Mouse (Mus musculus) limb, embryonic 13.5 days (tissue): ENCODE measurements at regions not wholly inside any gene's neighbourhood (a gene's known extent, or its start where the extent isn't known, plus 50 kb on each side); places are given as distances from the start of the nearest gene placed in this dataset.

ENCODE experiments used
- ATAC-seq: fragments of 200-750 bp; cut with Nextera tagmentation; 2 replicates; pipeline ENCODE4 v1.8.0; 2017; ENCODE audit warnings: low read depth, moderate number of reproducible peaks, moderate TSS enrichment; ENCODE audit not compliant: low FRiP score
- H3K27ac ChIP-seq: fragments of 300-500 bp; sonication (generic); 2 replicates; pipeline ENCODE4 v1.5.1; 2015; ENCODE audit warnings: inconsistent platforms, mild to moderate bottlenecking, moderate library complexity
- H3K27me3 ChIP-seq: fragments of 300-500 bp; sonication (generic); 2 replicates; pipeline ENCODE4 v1.6.1; 2015; ENCODE audit warnings: mild to moderate bottlenecking, inconsistent platforms
- H3K36me3 ChIP-seq: fragments of 300-500 bp; sonication (generic); 2 replicates; pipeline ENCODE4 v1.6.1; 2015; ENCODE audit warnings: inconsistent platforms, mild to moderate bottlenecking, moderate library complexity
- H3K4me1 ChIP-seq: fragments of 300-500 bp; sonication (generic); 2 replicates; pipeline ENCODE4 v1.6.1; 2015; ENCODE audit warnings: inconsistent platforms
- H3K4me2 ChIP-seq: fragments of 300-500 bp; sonication (generic); replicated peaks from 2 replicates; pipeline ENCODE4 v1.6.1; 2015; ENCODE audit warnings: inconsistent platforms, mild to moderate bottlenecking, moderate library complexity
- H3K4me3 ChIP-seq: fragments of 300-500 bp; sonication (generic); 2 replicates; pipeline ENCODE4 v1.5.1; 2015; ENCODE audit warnings: moderate library complexity, mild to moderate bottlenecking, inconsistent platforms
- H3K9ac ChIP-seq: fragments of 300-500 bp; sonication (generic); 2 replicates; pipeline ENCODE4 v1.6.1; 2015; ENCODE audit warnings: mild to moderate bottlenecking, inconsistent platforms
- H3K9me3 ChIP-seq: fragments of 300-500 bp; sonication (generic); 2 replicates; pipeline ENCODE4 v1.6.1; 2016; ENCODE audit warnings: inconsistent platforms
- whole genome bisulfite sequencing: fragments of 180-500 bp; shearing (Covaris S2); methylation state at CpG from one replicate; pipeline ENCODE4 v1.1.7; 2015; 5-methylcytosine and 5-hydroxymethylcytosine counted together

DNA sequence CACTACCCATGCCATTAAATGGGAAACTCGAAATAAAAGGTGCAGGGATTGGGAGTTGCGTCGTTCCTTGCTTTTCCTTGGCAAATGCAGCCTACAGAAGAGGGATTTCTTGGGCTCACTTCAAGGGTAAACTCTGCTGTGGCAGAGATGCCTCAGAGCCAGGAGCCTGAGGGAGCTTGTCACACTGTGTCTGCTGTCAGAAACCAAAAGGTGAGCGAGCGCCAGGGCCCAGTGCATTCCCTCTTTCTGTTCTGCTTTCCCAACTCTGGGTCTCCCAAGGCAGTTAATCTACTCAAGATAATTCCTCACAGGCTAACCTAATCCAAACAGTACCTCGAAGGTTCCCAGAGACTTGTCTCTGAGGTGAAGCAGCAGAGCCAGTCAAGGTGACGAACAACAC, 179.5 kb downstream of the Ttc8 start:
- 0 out of 2 replicates have a peak, but pooled peaks cover 4% of the 10 kb centered on the region for H3K4me1 ChIP-seq
- no peak overlapping the region for H3K27ac ChIP-seq
- H3K4me2 ChIP-seq, result no peak overlapping the region
- 65% methylated on average over 7 of the region's 7 CpGs for WGBS
- ATAC-seq, result no peak
- H3K9ac ChIP-seq, result no peak overlapping the region
- H3K4me3 ChIP-seq, result no peak overlapping the region
- 0 out of 2 replicates have a peak, but pooled peaks cover 3% of the 10 kb centered on the region for H3K27me3 ChIP-seq
- no peaks in the 10 kb centered on the region for H3K36me3 ChIP-seq
- no peaks in the 10 kb centered on the region for H3K9me3 ChIP-seq

DNA sequence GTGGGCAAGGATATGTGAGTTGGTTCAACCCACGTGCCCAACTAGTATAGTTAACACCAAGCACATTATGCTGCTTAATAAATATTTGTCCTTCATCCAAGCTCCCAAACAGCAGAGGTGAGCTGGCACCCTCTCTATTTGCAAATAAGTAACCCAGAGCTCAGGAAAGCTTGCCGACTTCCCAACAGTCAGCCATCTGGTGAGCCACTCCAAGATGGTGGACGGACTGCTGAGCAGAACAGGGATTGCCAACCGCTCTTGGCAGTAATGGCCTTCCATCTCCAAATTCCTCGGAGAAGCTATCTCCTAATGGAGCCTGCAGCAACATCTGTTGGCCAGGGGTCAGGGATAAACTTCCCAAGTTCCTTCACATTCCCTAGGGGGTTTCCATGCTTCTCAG, 188.2 kb downstream of the Ttc8 start:
- no peak overlapping the region for H3K27ac ChIP-seq
- WGBS, result 92% methylated on average over 5 of the region's 5 CpGs
- H3K9me3 ChIP-seq, result peaks cover 8% of the 10 kb centered on the region; the same call in 1 of the 2 replicates
- H3K4me2 ChIP-seq, result no peak overlapping the region
- H3K36me3 ChIP-seq, result no peaks in the 10 kb centered on the region
- no peaks in the 10 kb centered on the region for H3K27me3 ChIP-seq
- H3K4me1 ChIP-seq, result no peaks in the 10 kb centered on the region
- no peak overlapping the region for H3K4me3 ChIP-seq
- no peak for ATAC-seq
- no peak overlapping the region for H3K9ac ChIP-seq

DNA sequence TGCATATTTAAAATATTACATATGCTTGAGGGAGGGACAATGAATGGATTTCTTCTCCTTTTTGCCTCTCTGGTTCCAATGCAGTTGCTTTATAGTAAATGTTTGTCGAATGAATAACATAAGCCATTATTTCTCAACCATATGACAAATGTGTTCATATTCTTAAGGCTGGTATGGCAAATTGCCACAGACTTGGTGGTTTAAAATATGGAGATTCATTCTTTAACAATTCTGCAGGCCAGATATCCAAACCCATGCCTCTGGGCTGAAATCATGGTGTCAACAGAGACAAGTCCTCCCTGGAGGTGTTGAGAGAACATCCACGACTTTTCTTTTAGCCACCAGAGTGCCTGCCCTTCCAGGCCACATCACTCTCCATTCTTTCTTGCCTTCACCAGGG, 193.4 kb downstream of the Ttc8 start:
- H3K4me3 ChIP-seq, result no peak overlapping the region
- ATAC-seq, result no peak
- no peaks in the 10 kb centered on the region for H3K27me3 ChIP-seq
- no peak overlapping the region for H3K9ac ChIP-seq
- no peak overlapping the region for H3K4me2 ChIP-seq
- no peaks in the 10 kb centered on the region for H3K36me3 ChIP-seq
- no peak overlapping the region for H3K27ac ChIP-seq
- no peaks in the 10 kb centered on the region for H3K9me3 ChIP-seq
- no peaks in the 10 kb centered on the region for H3K4me1 ChIP-seq
- 80% methylated on average over 2 of the region's 2 CpGs for WGBS

DNA sequence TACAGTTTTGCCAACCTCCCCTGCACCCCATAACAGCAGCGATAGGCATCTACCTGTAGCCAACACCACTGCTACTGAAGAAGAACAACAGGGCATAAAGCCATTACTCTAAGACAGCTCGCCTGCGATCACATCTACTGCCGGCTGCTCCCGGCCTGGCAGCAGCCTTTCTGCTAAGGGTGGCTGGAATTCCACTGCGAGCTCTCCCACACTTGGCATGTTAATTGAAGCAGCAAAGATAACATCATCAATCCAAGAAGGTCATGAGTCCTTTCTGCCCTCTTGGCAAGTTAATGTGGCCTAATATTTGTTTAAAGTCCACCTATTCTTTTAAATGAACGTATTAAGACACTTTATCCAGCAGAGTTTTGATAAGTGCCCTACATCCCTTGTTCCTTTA, 196.1 kb downstream of the Ttc8 start:
- Histone ChIP-seq H3K9me3 (no peaks in the 10 kb centered on the region), H3K4me3 (no peak overlapping the region), H3K4me2 (no peak overlapping the region), H3K27me3 (no peaks in the 10 kb centered on the region), H3K9ac (no peak overlapping the region), H3K27ac (no peak overlapping the region), H3K4me1 (no peaks in the 10 kb centered on the region), H3K36me3 (no peaks in the 10 kb centered on the region)
- 34% methylated on average over 7 of the region's 7 CpGs for WGBS
- ATAC-seq, result no peak

- H3K27me3 ChIP-seq, result no peaks in the 10 kb centered on the region
- no peak overlapping the region for H3K9ac ChIP-seq
- H3K27ac ChIP-seq, result no peak overlapping the region
- ATAC-seq, result no peak
- H3K4me1 ChIP-seq, result 0 out of 2 replicates have a peak, but pooled peaks cover 3% of the 10 kb centered on the region
- no peaks in the 10 kb centered on the region for H3K36me3 ChIP-seq
- H3K9me3 ChIP-seq, result no peaks in the 10 kb centered on the region
- H3K4me2 ChIP-seq, result no peak overlapping the region
- no peak overlapping the region for H3K4me3 ChIP-seq
- WGBS, result 89% methylated on average over 12 of the region's 12 CpGs
Measured at GRCm38 (mm10) chr12:99118381-99119115, 198.2 kb downstream of the Ttc8 start.

DNA sequence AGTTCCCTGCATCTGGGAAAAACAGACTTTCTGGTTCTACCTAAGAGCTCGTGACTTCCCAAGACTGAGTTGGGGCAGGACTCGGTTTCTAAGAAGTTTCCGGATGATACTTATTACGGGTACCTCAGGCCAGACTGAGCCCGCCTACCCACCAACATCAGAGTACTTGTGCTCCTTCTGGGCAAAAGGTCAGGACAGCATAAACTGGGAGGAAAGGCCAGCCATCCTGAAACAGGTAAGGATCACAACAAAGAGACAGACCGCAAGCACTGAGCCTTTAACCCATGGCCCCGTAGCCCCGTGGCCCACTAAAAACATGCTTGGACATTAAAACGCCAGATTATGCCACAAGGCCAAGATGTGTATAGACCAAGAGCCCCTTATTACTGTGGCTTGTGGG, 199.6 kb downstream of the Ttc8 start:
- Histone ChIP-seq H3K36me3 (no peaks in the 10 kb centered on the region), H3K9ac (no peak overlapping the region), H3K27ac (no peak overlapping the region), H3K4me2 (no peak overlapping the region), H3K4me1 (0 out of 2 replicates have a peak, but pooled peaks cover 6% of the 10 kb centered on the region), H3K4me3 (no peak overlapping the region), H3K9me3 (no peaks in the 10 kb centered on the region), H3K27me3 (no peaks in the 10 kb centered on the region)
- no peak for ATAC-seq
- WGBS, result 94% methylated on average over 9 of the region's 9 CpGs

DNA sequence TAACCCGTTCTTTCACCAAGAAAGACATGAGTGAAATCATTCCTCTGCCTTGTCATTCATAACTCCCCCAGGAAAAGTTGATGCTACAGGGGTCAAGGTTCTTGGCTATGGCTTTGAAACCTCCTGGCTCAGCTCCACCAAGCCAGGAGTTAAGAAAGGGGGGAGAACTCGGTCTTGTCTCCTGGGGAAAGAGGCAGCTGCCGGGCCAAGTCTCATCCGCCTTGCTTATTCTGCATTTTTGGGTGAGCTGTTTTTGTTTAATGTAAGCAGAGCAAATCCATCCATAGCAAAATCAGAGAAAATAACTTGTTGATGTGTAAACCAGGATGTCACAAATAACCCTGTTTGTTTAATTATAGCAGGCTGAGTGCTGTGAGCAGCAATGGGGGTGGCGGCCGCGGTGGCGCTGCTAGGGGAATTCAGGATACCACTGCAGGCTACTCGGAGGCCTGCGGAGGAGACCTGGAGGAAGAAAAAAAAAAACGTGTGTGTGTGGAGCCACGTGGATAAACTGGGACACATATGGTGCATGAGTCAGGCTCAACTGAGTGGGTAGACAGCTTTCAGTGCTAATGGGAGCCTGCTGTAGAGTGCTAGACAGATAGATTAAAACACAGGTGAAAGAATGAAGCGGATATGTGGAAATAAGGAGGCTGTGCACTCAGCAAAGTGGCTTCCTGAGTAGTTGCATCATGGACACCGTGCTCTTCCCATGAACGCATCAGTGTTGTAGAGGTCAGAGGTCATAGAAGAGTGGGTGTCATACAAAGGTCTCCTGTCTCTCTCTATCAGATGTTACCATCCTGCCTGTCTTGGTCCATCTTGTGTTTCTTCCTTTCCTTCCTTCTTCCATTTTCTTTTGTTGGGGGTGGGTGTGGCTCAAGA, 203.5 kb downstream of the Ttc8 start:
- ATAC-seq, result no peak
- no peak overlapping the region for H3K4me2 ChIP-seq
- H3K27ac ChIP-seq, result no peak overlapping the region
- no peak overlapping the region for H3K4me3 ChIP-seq
- no peaks in the 10 kb centered on the region for H3K9me3 ChIP-seq
- H3K9ac ChIP-seq, result no peak overlapping the region
- WGBS, result 70% methylated on average over 15 of the region's 15 CpGs
- H3K36me3 ChIP-seq, result no peaks in the 10 kb centered on the region
- no peaks in the 10 kb centered on the region for H3K27me3 ChIP-seq
- 0 out of 2 replicates have a peak, but pooled peaks cover 6% of the 10 kb centered on the region for H3K4me1 ChIP-seq

DNA sequence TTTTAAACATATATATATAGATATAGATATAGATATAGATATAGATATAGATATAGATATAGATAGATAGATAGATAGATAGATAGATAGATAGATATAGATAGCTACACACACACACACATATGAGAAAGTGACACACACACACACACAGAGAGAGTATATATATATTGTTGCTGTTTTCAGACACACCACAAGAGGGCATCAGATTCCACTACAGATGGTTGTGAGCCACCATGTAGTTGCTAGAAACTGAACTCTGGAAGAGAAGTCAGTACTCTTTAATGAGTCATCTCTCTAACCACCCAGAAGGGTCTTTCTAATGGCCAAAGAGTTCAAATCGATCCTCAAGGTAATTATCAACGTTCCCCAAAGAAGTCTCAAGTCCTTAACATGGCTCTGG, 205.8 kb downstream of the Ttc8 start:
- Histone ChIP-seq H3K9me3 (no peaks in the 10 kb centered on the region), H3K4me1 (0 out of 2 replicates have a peak, but pooled peaks cover 6% of the 10 kb centered on the region), H3K4me2 (no peak overlapping the region), H3K27me3 (no peaks in the 10 kb centered on the region), H3K4me3 (no peak overlapping the region), H3K9ac (no peak overlapping the region), H3K36me3 (no peaks in the 10 kb centered on the region), H3K27ac (no peak overlapping the region)
- 92% methylated on average over 2 of the region's 2 CpGs for WGBS
- no peak for ATAC-seq
